Mouse (Mus musculus): ENCODE data around the gene Vmn1r55. TPM values are rescaled to one million over a fixed set of nuclear protein-coding genes. Genes with fewer than 3 reads are reported as not detected.

Vmn1r55 gene
- polyA plus RNA-seq, 1 experiment: not detected

- no peaks in the 10 kb centered on the region for H3K27me3 ChIP-seq (ENCODE audit: control insufficient read depth, insufficient read depth, low read length)
- no peaks in the 10 kb centered on the region for H3K36me3 ChIP-seq (ENCODE audit: control insufficient read depth, insufficient read depth, low read length)
- no peak for DNase-seq
- 89% methylated on average over 4 of the region's 4 CpGs for WGBS
- TF ChIP-seq POLR2A (IDR thresholded peaks at IDR 0.05; ENCODE audit: control insufficient read depth, extremely low read depth, insufficient read depth, low read length, poor library complexity) (no peak), CTCF (IDR thresholded peaks at IDR 0.05; ENCODE audit: borderline replicate concordance, control insufficient read depth, extremely low read depth, insufficient read depth, low read length, poor library complexity) (no peak)
- H3K27ac ChIP-seq (ENCODE audit: control insufficient read depth, insufficient read depth, low read length): no peak overlapping the region
- H3K4me1 ChIP-seq (replicated peaks; ENCODE audit: control insufficient read depth, insufficient read depth, low read length): no peaks in the 10 kb centered on the region
- H3K4me3 ChIP-seq (ENCODE audit: control insufficient read depth, insufficient read depth, low read length): no peak overlapping the region
Observed at GRCm38 (mm10) chr7:5108272-5108671, 41.2 kb downstream of the Vmn1r55 start.

- no peak for TF ChIP-seq CTCF (IDR thresholded peaks at IDR 0.05; ENCODE audit: borderline replicate concordance, control insufficient read depth, extremely low read depth, insufficient read depth, low read length, poor library complexity)
- TF ChIP-seq POLR2A (IDR thresholded peaks at IDR 0.05; ENCODE audit: control insufficient read depth, extremely low read depth, insufficient read depth, low read length, poor library complexity): no peak
Observed at GRCm38 (mm10) chr7:5102564-5102963, 46.9 kb downstream of the Vmn1r55 start.

GRCm38 (mm10) chr7:5101066-5101663 is 48.3 kb downstream of the Vmn1r55 start:
- H3K4me1 ChIP-seq (replicated peaks; ENCODE audit: control insufficient read depth, insufficient read depth, low read length): peaks cover 5% of the 10 kb centered on the region; the same call in 1 of the 2 replicates
- H3K36me3 ChIP-seq (ENCODE audit: control insufficient read depth, insufficient read depth, low read length): peaks cover 14% of the 10 kb centered on the region
- no peaks in the 10 kb centered on the region for H3K27me3 ChIP-seq (ENCODE audit: control insufficient read depth, insufficient read depth, low read length)
- no peak for TF ChIP-seq POLR2A (IDR thresholded peaks at IDR 0.05; ENCODE audit: control insufficient read depth, extremely low read depth, insufficient read depth, low read length, poor library complexity)
- no peak for TF ChIP-seq CTCF (IDR thresholded peaks at IDR 0.05; ENCODE audit: borderline replicate concordance, control insufficient read depth, extremely low read depth, insufficient read depth, low read length, poor library complexity)
- 6% methylated on average over 10 of the region's 10 CpGs for WGBS
- no peak for DNase-seq
- H3K4me3 ChIP-seq (ENCODE audit: control insufficient read depth, insufficient read depth, low read length): no peak overlapping the region
- H3K27ac ChIP-seq (ENCODE audit: control insufficient read depth, insufficient read depth, low read length): no peak overlapping the region

More at GRCm38 (mm10) chr7:5102564-5102963, 46.9 kb downstream of the Vmn1r55 start:
- Histone ChIP-seq H3K27ac (ENCODE audit: control insufficient read depth, insufficient read depth, low read length) (no peak overlapping the region), H3K4me1 (replicated peaks; ENCODE audit: control insufficient read depth, insufficient read depth, low read length) (peaks cover 5% of the 10 kb centered on the region; the same call in 1 of the 2 replicates), H3K4me3 (ENCODE audit: control insufficient read depth, insufficient read depth, low read length) (no peak overlapping the region), H3K36me3 (ENCODE audit: control insufficient read depth, insufficient read depth, low read length) (0 out of 2 replicates have a peak, but pooled peaks cover 4% of the 10 kb centered on the region), H3K27me3 (ENCODE audit: control insufficient read depth, insufficient read depth, low read length) (no peaks in the 10 kb centered on the region)
- no peak for DNase-seq
- WGBS: 84% methylated on average over 2 of the region's 2 CpGs

- Histone ChIP-seq H3K27me3 (ENCODE audit: control insufficient read depth, insufficient read depth, low read length) (no peaks in the 10 kb centered on the region), H3K4me1 (replicated peaks; ENCODE audit: control insufficient read depth, insufficient read depth, low read length) (peaks cover 5% of the 10 kb centered on the region; the same call in 1 of the 2 replicates), H3K36me3 (ENCODE audit: control insufficient read depth, insufficient read depth, low read length) (peaks cover 24% of the 10 kb centered on the region), H3K27ac (ENCODE audit: control insufficient read depth, insufficient read depth, low read length) (no peak overlapping the region), H3K4me3 (ENCODE audit: control insufficient read depth, insufficient read depth, low read length) (no peak overlapping the region)
- TF ChIP-seq CTCF (IDR thresholded peaks at IDR 0.05; ENCODE audit: borderline replicate concordance, control insufficient read depth, extremely low read depth, insufficient read depth, low read length, poor library complexity) (no peak), POLR2A (IDR thresholded peaks at IDR 0.05; ENCODE audit: control insufficient read depth, extremely low read depth, insufficient read depth, low read length, poor library complexity) (no peak)
- WGBS: 88% methylated on average over 3 of the region's 3 CpGs
- no peak for DNase-seq
Observed at GRCm38 (mm10) chr7:5099796-5100195, 49.7 kb downstream of the Vmn1r55 start.

GRCm38 (mm10) chr7:5098769-5099168 is 50.7 kb downstream of the Vmn1r55 start:
- no peak for TF ChIP-seq CTCF (IDR thresholded peaks at IDR 0.05; ENCODE audit: borderline replicate concordance, control insufficient read depth, extremely low read depth, insufficient read depth, low read length, poor library complexity)
- TF ChIP-seq POLR2A (IDR thresholded peaks at IDR 0.05; ENCODE audit: control insufficient read depth, extremely low read depth, insufficient read depth, low read length, poor library complexity): no peak
- no peak overlapping the region for H3K27ac ChIP-seq (ENCODE audit: control insufficient read depth, insufficient read depth, low read length)
- H3K4me3 ChIP-seq (ENCODE audit: control insufficient read depth, insufficient read depth, low read length): no peak overlapping the region
- H3K36me3 ChIP-seq (ENCODE audit: control insufficient read depth, insufficient read depth, low read length): peaks cover 32% of the 10 kb centered on the region
- no peak for DNase-seq
- 98% methylated on average over 5 of the region's 5 CpGs for WGBS
- no peaks in the 10 kb centered on the region for H3K27me3 ChIP-seq (ENCODE audit: control insufficient read depth, insufficient read depth, low read length)
- H3K4me1 ChIP-seq (replicated peaks; ENCODE audit: control insufficient read depth, insufficient read depth, low read length): peaks cover 5% of the 10 kb centered on the region; the same call in 1 of the 2 replicates

DNA sequence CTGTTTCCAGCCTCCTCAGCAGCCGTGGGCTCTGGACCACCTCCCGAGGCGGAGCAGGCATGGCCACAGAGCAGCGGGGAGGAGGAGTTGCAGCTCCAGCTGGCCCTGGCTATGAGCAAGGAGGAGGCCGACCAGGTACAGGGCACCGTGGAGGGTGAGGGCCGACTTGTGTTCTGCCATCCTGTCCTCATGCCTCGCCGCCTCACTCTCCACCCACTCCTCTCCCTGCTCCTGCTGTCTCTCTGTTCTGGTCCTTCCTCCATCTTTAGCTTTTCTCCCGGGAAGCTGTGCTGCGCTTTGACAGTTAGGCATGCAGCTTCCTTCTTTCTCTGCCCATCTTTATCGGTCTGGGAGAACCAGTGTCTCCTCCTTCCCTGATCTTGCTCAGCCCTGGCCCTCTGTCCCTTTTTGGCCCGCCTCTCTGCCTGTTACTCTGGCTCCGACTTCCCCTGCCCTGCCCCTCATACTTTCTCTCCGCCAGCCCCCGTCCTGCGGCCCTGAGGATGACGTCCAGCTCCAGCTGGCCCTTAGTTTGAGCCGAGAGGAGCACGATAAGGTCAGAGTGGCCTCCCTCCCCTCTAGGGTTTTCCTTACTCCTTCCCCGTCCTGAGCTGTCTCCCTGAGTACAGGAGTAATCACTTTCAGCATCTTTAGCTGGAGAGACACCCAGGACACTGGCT is 56.5 kb downstream of the Vmn1r55 start:
- no peaks in the 10 kb centered on the region for H3K4me1 ChIP-seq (replicated peaks; ENCODE audit: control insufficient read depth, insufficient read depth, low read length)
- WGBS: 93% methylated on average over 21 of the region's 21 CpGs
- H3K36me3 ChIP-seq (ENCODE audit: control insufficient read depth, insufficient read depth, low read length): peaks cover 63% of the 10 kb centered on the region
- TF ChIP-seq CTCF (IDR thresholded peaks at IDR 0.05; ENCODE audit: borderline replicate concordance, control insufficient read depth, extremely low read depth, insufficient read depth, low read length, poor library complexity): no peak
- no peak for TF ChIP-seq POLR2A (IDR thresholded peaks at IDR 0.05; ENCODE audit: control insufficient read depth, extremely low read depth, insufficient read depth, low read length, poor library complexity)
- no peak overlapping the region for H3K27ac ChIP-seq (ENCODE audit: control insufficient read depth, insufficient read depth, low read length)
- no peak for DNase-seq
- H3K27me3 ChIP-seq (ENCODE audit: control insufficient read depth, insufficient read depth, low read length): no peaks in the 10 kb centered on the region
- H3K4me3 ChIP-seq (ENCODE audit: control insufficient read depth, insufficient read depth, low read length): no peak overlapping the region
